Mouse (Mus musculus) layer of hippocampus, adult 2 months (tissue): Measurements from ENCODE around the gene Ttc3. TPM values are rescaled to one million over a fixed set of nuclear protein-coding genes. Genes with fewer than 3 reads are reported as not detected.
A peak's percentile ranks its signal among the peaks of the same experiment; 100 is the strongest.
"Not testable (repeated sequence)": the region's sequence is repeated elsewhere in the genome, so short reads cannot be mapped to it uniquely, and the experiment has no call there.

Experiments used
- DNase-seq, 2 experiments: peaks; one replicate each; pipeline ENCODE4 v3.0.0; 2022; ENCODE audit warnings: low spot score in 2 of 2
- H3K27ac ChIP-seq: fragments of 200-600 bp; 2 replicates; pipeline ENCODE4 v1.8.1; 2022
- H3K4me3 ChIP-seq: fragments of 200-600 bp; 2 replicates; pipeline ENCODE4 v1.8.1; 2022; ENCODE audit warnings: mild to moderate bottlenecking
- CTCF ChIP-seq: fragments of 200-600 bp; conservative IDR thresholded peaks from 2 replicates; pipeline ENCODE4 v1.8.1; 2022; ENCODE audit warnings: antibody characterized with exemption, mild to moderate bottlenecking, moderate library complexity
- total RNA-seq, 2 experiments: library from RNA; stranded (reverse); gene quantifications; 2 replicates each; pipeline ENCODE4 v1.2.3; 2021

Gene Ttc3
- total RNA-seq, 2 experiments from 2014 or later = 794 to 837 TPM

- no peak for TF ChIP-seq CTCF
- Histone ChIP-seq H3K4me3 (no peak overlapping the region), H3K27ac (no peak overlapping the region)
- DNase-seq = no peak
Observed at GRCm38 (mm10) chr16:94464067-94464466, 93.6 kb downstream of the Ttc3 start.

- Histone ChIP-seq H3K27ac (no peak overlapping the region), H3K4me3 (no peak overlapping the region)
- no peak for DNase-seq
- no peak for TF ChIP-seq CTCF
Observed at GRCm38 (mm10) chr16:94465900-94466299, 95.5 kb downstream of the Ttc3 start.

- DNase-seq, H3K4me3 ChIP-seq, H3K27ac ChIP-seq: not testable (repeated sequence)
Observed at GRCm38 (mm10) chr16:94466317-94466716, 95.9 kb downstream of the Ttc3 start.

DNA sequence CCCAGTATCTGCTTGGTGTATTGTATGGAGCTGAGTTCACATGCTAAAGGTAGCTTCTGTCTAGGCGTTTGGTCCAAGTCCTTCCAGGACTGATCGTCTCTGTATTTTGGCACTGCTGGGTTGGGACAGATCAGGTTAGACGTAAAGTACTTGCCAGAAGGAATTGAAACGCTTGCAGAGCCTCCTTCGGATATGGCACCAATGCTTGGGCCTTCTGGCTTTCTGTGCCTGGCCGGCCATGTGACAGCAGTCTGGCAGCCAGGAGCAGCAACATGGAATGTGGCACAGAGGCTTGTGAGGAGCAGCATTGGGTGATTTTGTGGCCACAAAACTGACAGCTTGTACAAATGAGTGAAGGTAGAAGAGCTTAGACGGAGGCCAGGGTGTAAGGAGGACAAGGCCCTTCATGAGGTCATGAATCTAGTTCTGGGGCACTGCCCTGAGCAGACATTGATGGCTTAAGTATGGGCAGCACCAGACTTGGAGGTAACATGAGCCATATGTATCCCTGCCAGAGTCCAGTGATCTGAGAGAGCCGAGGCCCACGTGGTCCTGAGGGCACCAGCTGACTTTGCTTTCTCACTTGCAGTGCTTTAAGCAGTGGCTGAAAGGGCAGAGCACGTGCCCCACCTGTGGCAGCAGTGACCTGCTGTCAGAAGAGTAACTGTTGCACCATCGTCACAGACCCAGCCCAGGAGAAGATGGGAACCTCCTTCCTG lies 97.1 kb downstream of the Ttc3 start:
- Histone ChIP-seq H3K4me3 (no peak overlapping the region), H3K27ac (peak overlapping the region; percentile 36; the same call in 1 of the 2 replicates)
- DNase-seq = no peak
- no peak for TF ChIP-seq CTCF

- Histone ChIP-seq H3K27ac (no peak overlapping the region; the same call in 1 of the 2 replicates), H3K4me3 (no peak overlapping the region)
- no peak for DNase-seq
- TF ChIP-seq CTCF = no peak
Observed at GRCm38 (mm10) chr16:94468391-94468790, 98.0 kb downstream of the Ttc3 start.

DNA sequence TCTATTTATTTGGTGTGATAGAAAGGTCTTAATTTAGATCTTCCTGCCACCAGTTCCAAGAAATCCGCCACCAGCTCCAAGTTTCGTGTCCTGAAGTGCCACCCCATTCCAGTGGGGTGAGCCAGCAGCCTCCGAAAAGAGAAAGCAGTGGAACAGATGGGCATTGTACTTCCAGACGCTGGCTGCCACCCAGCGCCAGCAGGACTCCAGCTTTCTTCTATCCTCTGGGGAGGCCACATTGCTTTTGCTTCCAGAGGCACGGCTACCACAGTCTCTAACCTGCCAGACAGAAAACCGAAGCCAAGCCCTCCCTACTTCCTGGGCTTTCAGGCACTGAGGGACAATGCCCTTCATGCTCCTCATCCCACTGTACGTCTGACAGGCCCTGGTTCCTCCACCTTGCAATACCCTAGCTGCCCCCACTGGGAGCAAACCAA lies 102.1 kb downstream of the Ttc3 start:
- peak overlapping the region; percentile 85 for H3K27ac ChIP-seq
- DNase-seq = peak; percentile 73 to 82
- no peak overlapping the region for H3K4me3 ChIP-seq
- peak; percentile 57 for TF ChIP-seq CTCF

DNA sequence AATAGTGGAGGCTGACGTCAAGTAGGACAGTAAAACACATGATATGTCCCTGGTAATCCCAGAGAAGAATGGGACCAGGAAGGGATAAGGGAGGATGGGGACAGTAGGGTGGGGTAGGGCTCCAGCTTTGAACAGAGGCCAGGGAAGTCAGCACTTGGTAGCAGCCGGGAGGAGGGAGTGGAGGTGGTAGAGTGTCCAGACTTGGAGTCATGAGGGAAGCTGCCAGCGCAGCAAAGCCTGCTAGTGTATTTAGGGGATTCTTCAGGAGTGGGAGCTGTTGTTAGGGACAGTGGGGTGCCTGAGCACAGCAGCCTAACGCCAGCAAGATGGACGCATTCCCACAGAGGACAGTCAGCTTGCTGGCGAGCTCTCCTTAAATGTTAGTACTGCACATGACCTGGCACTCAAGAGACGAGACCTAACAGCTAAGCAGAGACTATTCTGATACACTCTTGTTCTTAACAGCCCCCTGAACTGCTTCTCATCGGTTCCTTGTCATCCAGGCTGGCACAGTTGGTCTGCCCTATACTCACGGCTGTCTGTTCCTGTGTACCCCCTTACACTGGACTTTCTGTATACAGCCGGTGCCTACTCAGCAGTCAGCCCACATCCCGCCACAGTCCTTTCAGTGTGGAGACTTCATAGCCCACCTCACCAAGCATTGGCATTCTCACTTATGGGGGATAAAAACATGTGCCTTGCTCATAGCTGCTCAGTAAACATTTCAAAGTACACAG lies 102.8 kb downstream of the Ttc3 start:
- peak overlapping the region; percentile 85 for H3K27ac ChIP-seq
- H3K4me3 ChIP-seq = no peak overlapping the region
- peak in 1 of 2 experiments; percentile 40 for DNase-seq
- no peak for TF ChIP-seq CTCF

DNA sequence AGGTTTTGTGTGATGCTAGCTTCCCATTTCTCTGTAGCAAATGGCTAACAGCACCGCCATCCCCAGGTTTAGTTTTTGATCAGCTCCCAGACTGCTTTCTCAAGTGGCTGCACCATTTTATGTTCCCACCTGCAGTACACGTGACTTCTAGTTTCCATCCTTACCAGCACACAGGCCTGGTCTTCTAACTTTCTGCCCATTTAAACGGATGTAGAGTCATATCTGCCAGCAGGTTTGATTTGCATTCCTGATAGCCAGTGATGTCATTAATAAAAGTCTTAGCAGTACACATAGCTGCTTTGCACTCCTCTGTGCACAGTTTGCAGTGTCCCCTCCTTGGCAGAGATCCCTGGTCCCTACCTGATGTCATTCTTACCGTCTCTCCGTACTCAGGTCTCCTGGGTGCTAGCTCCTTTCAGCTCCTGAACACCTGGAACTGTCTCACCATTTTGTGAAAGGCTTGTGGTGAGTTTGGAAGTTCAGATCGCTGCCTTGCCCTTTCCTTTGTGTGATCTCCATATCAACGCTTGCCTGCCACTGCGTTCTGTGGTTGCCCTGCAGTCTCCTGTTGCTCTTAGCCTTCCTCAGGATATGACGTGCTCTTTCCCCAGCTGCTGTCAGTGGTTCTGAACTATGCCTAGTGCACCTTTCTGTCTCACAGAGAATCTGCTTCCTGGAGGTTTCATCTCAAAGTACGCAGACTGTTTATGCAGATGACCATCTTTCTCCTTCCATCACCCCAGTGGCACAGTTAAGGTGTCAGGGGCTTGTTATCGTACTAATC lies 114.5 kb downstream of the Ttc3 start:
- Histone ChIP-seq H3K4me3 (no peak overlapping the region), H3K27ac (no peak overlapping the region)
- no peak for TF ChIP-seq CTCF
- no peak for DNase-seq

- TF ChIP-seq CTCF = no peak
- no peak overlapping the region for H3K4me3 ChIP-seq
Observed at GRCm38 (mm10) chr16:94487341-94487740, 116.9 kb downstream of the Ttc3 start.

DNA sequence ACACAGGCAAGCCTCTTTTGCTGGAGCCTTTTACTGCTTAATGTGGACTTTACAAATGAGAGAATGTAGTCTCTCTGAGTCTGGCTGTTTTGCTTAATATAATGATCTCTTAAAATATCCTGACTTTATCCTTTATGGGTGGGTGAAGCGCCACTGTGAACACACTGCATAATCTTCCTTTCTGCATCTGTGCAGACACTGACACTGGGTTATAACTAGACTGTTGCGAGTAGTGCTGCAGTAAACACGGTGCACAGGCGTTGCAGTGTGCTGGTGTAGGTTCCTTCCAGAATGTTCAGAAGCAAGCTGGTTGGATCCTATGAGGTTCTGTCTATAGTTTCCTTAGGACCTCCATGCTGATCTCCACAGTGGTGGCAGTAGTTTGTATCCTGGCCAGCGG lies 118.9 kb downstream of the Ttc3 start:
- no peak for DNase-seq
- TF ChIP-seq CTCF = no peak
- H3K27ac ChIP-seq = no peak overlapping the region
- H3K4me3 ChIP-seq = no peak overlapping the region

More at GRCm38 (mm10) chr16:94487341-94487740, 116.9 kb downstream of the Ttc3 start:
- DNase-seq = no peak
- H3K27ac ChIP-seq = no peak overlapping the region

DNA sequence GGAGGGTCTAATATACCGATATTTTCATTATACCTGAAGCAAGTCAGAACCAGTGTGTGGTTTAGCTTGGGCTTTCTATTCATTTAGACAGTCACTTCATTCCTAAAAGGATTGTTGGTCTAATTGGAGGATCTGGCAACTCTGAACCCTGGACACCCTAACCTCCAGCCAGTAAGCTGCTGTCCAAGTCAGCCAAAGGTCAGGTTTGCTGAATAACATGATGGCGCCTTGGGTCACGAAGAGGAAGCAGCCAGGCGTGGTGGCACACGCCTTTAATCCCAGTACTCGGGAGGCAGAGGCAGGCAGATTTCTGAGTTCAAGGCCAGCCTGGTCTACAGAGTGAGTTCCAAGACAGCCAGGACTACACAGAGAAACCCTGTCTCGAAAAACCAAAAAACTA lies 126.8 kb downstream of the Ttc3 start:
- not testable (repeated sequence) for DNase-seq, H3K4me3 ChIP-seq
- peak overlapping the region; percentile 79 for H3K27ac ChIP-seq

DNA sequence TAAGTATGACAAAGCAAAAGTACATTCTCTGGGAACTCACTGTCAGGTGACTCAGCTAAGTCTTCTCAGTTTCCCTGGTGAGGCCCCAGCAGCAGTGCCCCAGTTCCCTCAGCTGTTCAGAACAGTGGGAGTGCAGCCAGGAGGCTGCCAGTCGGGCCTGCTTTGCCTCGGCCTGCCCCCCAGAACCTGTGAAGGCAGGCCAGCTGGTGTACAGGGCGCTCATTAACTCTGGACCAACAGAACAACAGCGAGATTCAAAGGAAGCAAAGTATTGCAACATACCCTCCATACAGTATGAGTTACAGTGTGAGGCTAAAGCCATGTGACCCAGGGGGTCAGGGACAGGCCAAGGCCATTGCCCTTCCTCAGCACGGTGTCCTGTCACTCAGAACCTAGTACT lies 127.5 kb downstream of the Ttc3 start:
- H3K4me3 ChIP-seq = no peak overlapping the region
- peak overlapping the region; percentile 79 for H3K27ac ChIP-seq
- TF ChIP-seq CTCF = no peak
- peak; percentile 58 to 72 for DNase-seq

GRCm38 (mm10) chr16:94504192-94504591 lies 133.8 kb downstream of the Ttc3 start:
- no peak for DNase-seq
- H3K27ac ChIP-seq = no peak overlapping the region
- H3K4me3 ChIP-seq = no peak overlapping the region
- no peak for TF ChIP-seq CTCF
